Mouse (Mus musculus) erythroblast, adult 5-6 weeks (primary cell): ENCODE data around the gene Slc47a1. TPM values are rescaled to one million over a fixed set of nuclear protein-coding genes. Genes with fewer than 3 reads are reported as not detected.
"Not testable (repeated sequence)": the region's sequence is repeated elsewhere in the genome, so short reads cannot be mapped to it uniquely, and the experiment has no call there.

ENCODE experiments used
- ATAC-seq: replicated peaks from 2 replicates; pipeline ENCODE4 v1.8.0; 2016; ENCODE audit warnings: moderate number of reproducible peaks, mild to moderate bottlenecking, moderate TSS enrichment, inconsistent platforms; ENCODE audit not compliant: poor library complexity, low FRiP score, severe bottlenecking
- total RNA-seq, 2 experiments: library from RNA; stranded (forward) in 1 of 2; stranded (reverse) in 1 of 2; fragments of 150-400 nt in 1 of 2; fragments of 200-764, 138-1000 nt in 1 of 2; gene quantifications; 2 replicates each; pipeline versions ENCODE4 v1.2.3 to v1.2.4; 2015 to 2017; ENCODE audit warnings: low replicate concordance in 2 of 2

Slc47a1 gene
- total RNA-seq, 2 experiments from 2014 or later: not detected

- ATAC-seq: no peak
These were observed 40.6 kb downstream of the Slc47a1 start for GRCm38 (mm10) chr11:61337586-61337985.

- ATAC-seq: no peak
These were observed 57.0 kb downstream of the Slc47a1 start for GRCm38 (mm10) chr11:61320904-61321687.

GRCm38 (mm10) chr11:61319923-61320567 lies 58.1 kb downstream of the Slc47a1 start:
- no peak for ATAC-seq

GRCm38 (mm10) chr11:61319233-61319922 lies 58.8 kb downstream of the Slc47a1 start:
- ATAC-seq: no peak

- ATAC-seq: no peak
These were observed 61.3 kb downstream of the Slc47a1 start for GRCm38 (mm10) chr11:61316864-61317263.

- no peak for ATAC-seq
These were observed 67.8 kb downstream of the Slc47a1 start for GRCm38 (mm10) chr11:61310321-61310720.

- ATAC-seq: no peak
These were observed 68.3 kb downstream of the Slc47a1 start for GRCm38 (mm10) chr11:61309831-61310230.

- peak; percentile 64 for ATAC-seq
These were observed 70.3 kb downstream of the Slc47a1 start for GRCm38 (mm10) chr11:61307795-61308194.

- 0 out of 2 replicates have a peak, but pooled peaks have one; percentile 44 for ATAC-seq
These were observed 72.8 kb downstream of the Slc47a1 start for GRCm38 (mm10) chr11:61305377-61305776.

GRCm38 (mm10) chr11:61304535-61304934 lies 73.6 kb downstream of the Slc47a1 start:
- not testable (repeated sequence) for ATAC-seq

GRCm38 (mm10) chr11:61300716-61301392 lies 77.3 kb downstream of the Slc47a1 start:
- no peak for ATAC-seq

- ATAC-seq: no peak
These were observed 77.9 kb downstream of the Slc47a1 start for GRCm38 (mm10) chr11:61300205-61300604.

- ATAC-seq: no peak
These were observed 80.2 kb downstream of the Slc47a1 start for GRCm38 (mm10) chr11:61297901-61298300.

- ATAC-seq: no peak
These were observed 80.8 kb downstream of the Slc47a1 start for GRCm38 (mm10) chr11:61297326-61297725.

GRCm38 (mm10) chr11:61296556-61296955 lies 81.6 kb downstream of the Slc47a1 start:
- ATAC-seq: no peak

GRCm38 (mm10) chr11:61295556-61295955 lies 82.6 kb downstream of the Slc47a1 start:
- no peak for ATAC-seq

GRCm38 (mm10) chr11:61294431-61294830 lies 83.7 kb downstream of the Slc47a1 start:
- ATAC-seq: no peak
